Mouse (Mus musculus): ENCODE measurements around the gene Inpp5a.
A peak's percentile ranks its signal among the peaks of the same experiment; 100 is the strongest.

- TF ChIP-seq MAFK (IDR thresholded peaks at IDR 0.05; ENCODE audit: insufficient read depth, low read depth, low read length) (no peak), HCFC1 (IDR thresholded peaks at IDR 0.05; ENCODE audit: borderline replicate concordance, insufficient read depth, low read length) (no peak), CHD2 (IDR thresholded peaks at IDR 0.05; ENCODE audit: low read depth, low read length) (no peak), ZC3H11A (IDR thresholded peaks at IDR 0.05; ENCODE audit: borderline replicate concordance, low read depth, low read length) (peak; percentile 64; the same call in 1 of the 2 replicates)
Observed at GRCm38 (mm10) chr7:139484206-139484955, 95.5 kb downstream of the Inpp5a start.

All from ES-E14 (cell line).